8 mouse cellular contexts compared by ENCODE assay signal in genomic region chr14:54686522-54687143, GRCm38 (mm10). TPM values are rescaled to one million over a fixed set of nuclear protein-coding genes. Genes with fewer than 3 reads are reported as not detected.
DNase-seq lines count a peak whose midpoint lies in the region; ATAC-seq and TF ChIP-seq lines count a peak whose summit lies in the region.

Gene Acin1 (minus strand): TSS chr14:54686931.

- peak within 1 kb of the TSS; percentile 98 for H3K4me3 ChIP-seq in E14TG2a.4 (replicated peaks; ENCODE audit: low read length)
- peak within 1 kb of the TSS; percentile 86 for H3K4me3 ChIP-seq in forebrain, embryonic 12.5 days (replicated peaks)
- H3K4me3 ChIP-seq in heart, postnatal 0 days (ENCODE audit: low read depth, low read length) = peak within 1 kb of the TSS; percentile 87
- peak within 1 kb of the TSS; percentile 79 for H3K4me3 ChIP-seq in liver, embryonic 16.5 days (ENCODE audit: low read depth, low read length)
- H3K4me3 ChIP-seq in neural tube, embryonic 13.5 days = peak within 1 kb of the TSS; percentile 77
- H3K4me3 ChIP-seq in testis, adult 2 months (ENCODE audit: control insufficient read depth, low read depth, low read length) = peak within 1 kb of the TSS; percentile 94

- no peaks in the 10 kb centered on the region for H3K27me3 ChIP-seq in E14TG2a.4 (ENCODE audit: insufficient read depth, low read length)
- no peaks in the 10 kb centered on the region for H3K27me3 ChIP-seq in forebrain, embryonic 12.5 days
- no peaks in the 10 kb centered on the region for H3K27me3 ChIP-seq in heart, postnatal 0 days (ENCODE audit: control insufficient read depth, insufficient read depth, low read length)
- H3K27me3 ChIP-seq in liver, embryonic 16.5 days (ENCODE audit: control insufficient read depth, insufficient read depth, low read depth, low read length) = no peaks in the 10 kb centered on the region
- H3K27me3 ChIP-seq in neural tube, embryonic 13.5 days = no peaks in the 10 kb centered on the region
- no peaks in the 10 kb centered on the region for H3K27me3 ChIP-seq in testis, adult 2 months (ENCODE audit: control insufficient read depth, insufficient read depth, low read length)

- H3K9me3 ChIP-seq in E14TG2a.4 (ENCODE audit: low read length) = no peaks in the 10 kb centered on the region
- H3K9me3 ChIP-seq in forebrain, embryonic 12.5 days = no peaks in the 10 kb centered on the region
- no peaks in the 10 kb centered on the region for H3K9me3 ChIP-seq in heart, postnatal 0 days (replicated peaks; ENCODE audit: control insufficient read depth, low read length)
- H3K9me3 ChIP-seq in liver, embryonic 16.5 days (replicated peaks; ENCODE audit: control insufficient read depth, low read length) = no peaks in the 10 kb centered on the region
- no peaks in the 10 kb centered on the region for H3K9me3 ChIP-seq in neural tube, embryonic 13.5 days

- WGBS in forebrain, embryonic 12.5 days = 0% methylated on average over 44 of the region's 44 CpGs
- under 1% methylated on average over 44 of the region's 44 CpGs for WGBS in heart, postnatal 0 days
- under 1% methylated on average over 44 of the region's 44 CpGs for WGBS in liver, embryonic 16.5 days (ENCODE audit: insufficient replicate concordance)
- under 1% methylated on average over 44 of the region's 44 CpGs for WGBS in neural tube, embryonic 13.5 days

- TF ChIP-seq POLR2A in testis, adult 2 months (IDR thresholded peaks at IDR 0.05; ENCODE audit: control insufficient read depth, low read depth, low read length) = peak; percentile 88

- no peak for TF ChIP-seq CTCF in E14TG2a.4 (conservative IDR thresholded peaks at IDR 0.05; ENCODE audit: low read length)
- no peak for TF ChIP-seq CTCF in heart, postnatal 0 days (IDR thresholded peaks at IDR 0.05; ENCODE audit: low read depth)
- TF ChIP-seq CTCF in testis, adult 2 months (IDR thresholded peaks at IDR 0.05; ENCODE audit: control insufficient read depth, insufficient read depth, insufficient replicate concordance, low read depth, low read length) = no peak

- DNase-seq in c-Kit-positive CD71-positive TER-119-positive erythroid progenitor cells, embryonic 14.5 days (ENCODE audit: low spot score) = peak; percentile 99
- peak; percentile 99 for DNase-seq in heart, postnatal 0 days (ENCODE audit: low spot score)
- DNase-seq in kidney, postnatal 4 days = peak; percentile 100

- peaks cover 28% of the 10 kb centered on the region for H3K4me1 ChIP-seq in E14TG2a.4 (replicated peaks; ENCODE audit: low read depth, low read length)
- H3K4me1 ChIP-seq in forebrain, embryonic 12.5 days = peaks cover 24% of the 10 kb centered on the region
- H3K4me1 ChIP-seq in heart, postnatal 0 days (ENCODE audit: control insufficient read depth, insufficient read depth) = peaks cover 11% of the 10 kb centered on the region
- peaks cover 23% of the 10 kb centered on the region for H3K4me1 ChIP-seq in liver, embryonic 16.5 days (ENCODE audit: control insufficient read depth, low read depth, low read length)
- peaks cover 49% of the 10 kb centered on the region for H3K4me1 ChIP-seq in neural tube, embryonic 13.5 days (replicated peaks)
- H3K4me1 ChIP-seq in testis, adult 2 months (ENCODE audit: control insufficient read depth, insufficient read depth, low read length) = no peaks in the 10 kb centered on the region

- peak; percentile 98 for ATAC-seq in forebrain, embryonic 12.5 days (ENCODE audit: low FRiP score)
- ATAC-seq in heart, postnatal 0 days (ENCODE audit: insufficient read depth, low read depth) = peak; percentile 95
- peak; percentile 87 for ATAC-seq in liver, embryonic 16.5 days (ENCODE audit: low read depth)
- ATAC-seq in neural tube, embryonic 13.5 days (ENCODE audit: low read depth) = peak; percentile 98

- peak within 1 kb of the TSS; percentile 83 for H3K4me2 ChIP-seq in forebrain, embryonic 12.5 days
- H3K4me2 ChIP-seq in heart, postnatal 0 days (ENCODE audit: low read depth, low read length) = peak within 1 kb of the TSS; percentile 85
- H3K4me2 ChIP-seq in liver, embryonic 16.5 days (ENCODE audit: low read depth, low read length) = peak within 1 kb of the TSS; percentile 78
- H3K4me2 ChIP-seq in neural tube, embryonic 13.5 days = peak within 1 kb of the TSS; percentile 69

- peaks cover 48% of the 10 kb centered on the region for H3K36me3 ChIP-seq in E14TG2a.4 (ENCODE audit: insufficient read depth, low read length)
- peaks cover 43% of the 10 kb centered on the region for H3K36me3 ChIP-seq in forebrain, embryonic 12.5 days (replicated peaks)
- H3K36me3 ChIP-seq in heart, postnatal 0 days (replicated peaks; ENCODE audit: control insufficient read depth, insufficient read depth, low read length) = peaks cover 38% of the 10 kb centered on the region
- peaks cover 24% of the 10 kb centered on the region for H3K36me3 ChIP-seq in liver, embryonic 16.5 days (ENCODE audit: control insufficient read depth, insufficient read depth)
- H3K36me3 ChIP-seq in neural tube, embryonic 13.5 days = peaks cover 42% of the 10 kb centered on the region
- peaks cover 2% of the 10 kb centered on the region for H3K36me3 ChIP-seq in testis, adult 2 months (ENCODE audit: control insufficient read depth, insufficient read depth, low read length)

- H3K9ac ChIP-seq in forebrain, embryonic 12.5 days = peak within 1 kb of the TSS; percentile 88
- H3K9ac ChIP-seq in heart, postnatal 0 days (replicated peaks; ENCODE audit: low read depth, low read length) = peak within 1 kb of the TSS; percentile 93
- peak within 1 kb of the TSS; percentile 98 for H3K9ac ChIP-seq in liver, embryonic 16.5 days (ENCODE audit: low read depth, low read length)
- peak within 1 kb of the TSS; percentile 87 for H3K9ac ChIP-seq in neural tube, embryonic 13.5 days

- peak within 1 kb of the TSS; percentile 96 for H3K27ac ChIP-seq in forebrain, embryonic 12.5 days
- H3K27ac ChIP-seq in heart, postnatal 0 days (ENCODE audit: low read depth) = peak within 1 kb of the TSS; percentile 97
- peak within 1 kb of the TSS; percentile 100 for H3K27ac ChIP-seq in liver, embryonic 16.5 days (ENCODE audit: low read length)
- H3K27ac ChIP-seq in neural tube, embryonic 13.5 days (replicated peaks) = peak within 1 kb of the TSS; percentile 95
- peak within 1 kb of the TSS; percentile 99 for H3K27ac ChIP-seq in testis, adult 2 months (ENCODE audit: control insufficient read depth, insufficient read depth, low read depth, low read length)

- TF ChIP-seq EP300 in heart, postnatal 0 days (IDR thresholded peaks at IDR 0.05; ENCODE audit: low read depth) = 0 out of 2 replicates have a peak, but pooled peaks have one; percentile 6

RNA-seq across cellular contexts. Expression of gene Acin1, which starts in this region (rescaled TPM):
- 188 and 190 TPM in 2 replicates for polyA plus RNA-seq in forebrain, embryonic 12.5 days (2016; fragmentation: Nextera tagmentation; extraction: Ambion mirVana)
- total RNA-seq in heart, postnatal 0 days (2014; rRNA removed; ENCODE audit: low replicate concordance) = 54.8 and 69.7 TPM in 2 replicates
- 56.0 and 57.5 TPM in 2 replicates for polyA plus RNA-seq in heart, postnatal 0 days (2015; fragmentation: Nextera tagmentation; extraction: Ambion mirVana)
- polyA plus RNA-seq in liver, embryonic 16.5 days (2015; fragmentation: Nextera tagmentation; extraction: Ambion mirVana) = 43.5 and 45.1 TPM in 2 replicates
- polyA plus RNA-seq in neural tube, embryonic 13.5 days (2015; fragmentation: Nextera tagmentation; extraction: Ambion mirVana) = 140 and 146 TPM in 2 replicates
- polyA plus RNA-seq in testis, adult 2 months (2012; rRNA removed) = 117 and 121 TPM in 2 replicates

Comparison
In these comparisons a context has a peak if more than half of its experiments do, and no peak if none do; other contexts are left out.
1. Peak in every context shown above with its lines: DNase-seq, ATAC-seq, H3K4me3 ChIP-seq and H3K27ac ChIP-seq.